Mouse (Mus musculus): ENCODE data around the gene Rsph14. TPM values are rescaled to one million over a fixed set of nuclear protein-coding genes. Genes with fewer than 3 reads are reported as not detected.
"Not testable (repeated sequence)": the region's sequence is repeated elsewhere in the genome, so short reads cannot be mapped to it uniquely, and the experiment has no call there.

The Rsph14 gene
- total RNA-seq, 4 experiments from 2014 or later, result 0.31 to 1.4 (median 0.75) TPM; not detected in 1

- no peak for DNase-seq (ENCODE audit: low spot score in 2 of 2)
Measured at GRCm38 (mm10) chr10:75054125-75054524, 21.7 kb upstream of the Rsph14 start.

- no peak for DNase-seq (ENCODE audit: low spot score in 2 of 2)
Measured at GRCm38 (mm10) chr10:75053655-75054054, 21.3 kb upstream of the Rsph14 start.

- DNase-seq (ENCODE audit: low spot score in 2 of 2), result no peak
Measured at GRCm38 (mm10) chr10:75052902-75053301, 20.5 kb upstream of the Rsph14 start.

- DNase-seq (ENCODE audit: low spot score in 2 of 2), result no peak
Measured at GRCm38 (mm10) chr10:75051364-75052074, 19.1 kb upstream of the Rsph14 start.

GRCm38 (mm10) chr10:75048711-75049110 is 16.3 kb upstream of the Rsph14 start:
- DNase-seq (ENCODE audit: low spot score in 2 of 2), result no peak

- DNase-seq (ENCODE audit: low spot score in 2 of 2), result no peak
Measured at GRCm38 (mm10) chr10:75045831-75046230, 13.4 kb upstream of the Rsph14 start.

GRCm38 (mm10) chr10:75044459-75044858 is 12.1 kb upstream of the Rsph14 start:
- no peak for DNase-seq (ENCODE audit: low spot score in 2 of 2)

- not testable (repeated sequence) for DNase-seq (ENCODE audit: low spot score in 2 of 2)
Measured at GRCm38 (mm10) chr10:75042060-75042459, 9.7 kb upstream of the Rsph14 start.

- peak; percentile 94 to 95 for DNase-seq (ENCODE audit: low spot score in 2 of 2)
Measured at GRCm38 (mm10) chr10:75036883-75037379, 4.5 kb upstream of the Rsph14 start, which contains the start of gene Rab36. Gene Rab36 (plus strand): TSS chr10:75037058.

- no peak for DNase-seq (ENCODE audit: low spot score in 2 of 2)
Measured at GRCm38 (mm10) chr10:75031345-75032114, 856 bp downstream of the Rsph14 start.

GRCm38 (mm10) chr10:75030234-75030633 is 2.2 kb downstream of the Rsph14 start:
- DNase-seq (ENCODE audit: low spot score in 2 of 2), result no peak

- DNase-seq (ENCODE audit: low spot score in 2 of 2), result no peak
Measured at GRCm38 (mm10) chr10:75029677-75030076, 2.7 kb downstream of the Rsph14 start.

GRCm38 (mm10) chr10:75028743-75029142 is 3.6 kb downstream of the Rsph14 start:
- DNase-seq (ENCODE audit: low spot score in 2 of 2), result no peak

- no peak for DNase-seq (ENCODE audit: low spot score in 2 of 2)
Measured at GRCm38 (mm10) chr10:75026491-75026890, 5.9 kb downstream of the Rsph14 start.

- peak; percentile 56 to 88 for DNase-seq (ENCODE audit: low spot score in 2 of 2)
Measured at GRCm38 (mm10) chr10:75021138-75021537, 11.2 kb downstream of the Rsph14 start.

- no peak for DNase-seq (ENCODE audit: low spot score in 2 of 2)
Measured at GRCm38 (mm10) chr10:75020271-75020670, 12.1 kb downstream of the Rsph14 start.

- DNase-seq (ENCODE audit: low spot score in 2 of 2), result no peak
Measured at GRCm38 (mm10) chr10:75016481-75016880, 15.9 kb downstream of the Rsph14 start.

GRCm38 (mm10) chr10:75015465-75015864 is 16.9 kb downstream of the Rsph14 start:
- no peak for DNase-seq (ENCODE audit: low spot score in 2 of 2)

GRCm38 (mm10) chr10:75010704-75011103 is 21.7 kb downstream of the Rsph14 start:
- DNase-seq (ENCODE audit: low spot score in 2 of 2), result no peak

GRCm38 (mm10) chr10:75006889-75007662 is 25.3 kb downstream of the Rsph14 start:
- DNase-seq (ENCODE audit: low spot score in 2 of 2), result peak; percentile 43 to 54

GRCm38 (mm10) chr10:75004067-75004466 is 28.3 kb downstream of the Rsph14 start:
- DNase-seq (ENCODE audit: low spot score in 2 of 2), result no peak

GRCm38 (mm10) chr10:75001391-75001790 is 31.0 kb downstream of the Rsph14 start:
- no peak for DNase-seq (ENCODE audit: low spot score in 2 of 2)

All from layer of hippocampus, adult 8-10 months (tissue).